Mouse (Mus musculus) liver, adult 10 weeks (tissue): ENCODE results near the gene Oxsr1. TPM values are rescaled to one million over a fixed set of nuclear protein-coding genes. Genes with fewer than 3 reads are reported as not detected.

Experiments
- polyA plus RNA-seq: library from polyadenylated mRNA; stranded (reverse); fragments of 350-450 nt; fragmentation: Illumina TruSeq; extraction: RNeasy Lipid Tissue Mini Kit (QIAGEN cat#74804); gene quantifications from one replicate; pipeline ENCODE4 v1.2.3, GENCODE M21; 2014; ENCODE audit warnings: low read depth, low replicate concordance

The Oxsr1 gene
- 18.3 TPM for polyA plus RNA-seq

GRCm38 (mm10) chr9:119322289-119323259 lies at the start of gene Oxsr1:
TSS of gene Oxsr1 (minus strand) at chr9:119322427.

GRCm38 (mm10) chr9:119365284-119365683 lies 43.1 kb upstream of the Oxsr1 start, which contains the start of gene Slc22a14:
TSS of gene Slc22a14 (minus strand) at chr9:119365553.

GRCm38 (mm10) chr9:119357331-119358057 lies 35.3 kb upstream of the Oxsr1 start, which contains the start of gene Xylb:
TSS of gene Xylb (plus strand) at chr9:119357381.

DNA sequence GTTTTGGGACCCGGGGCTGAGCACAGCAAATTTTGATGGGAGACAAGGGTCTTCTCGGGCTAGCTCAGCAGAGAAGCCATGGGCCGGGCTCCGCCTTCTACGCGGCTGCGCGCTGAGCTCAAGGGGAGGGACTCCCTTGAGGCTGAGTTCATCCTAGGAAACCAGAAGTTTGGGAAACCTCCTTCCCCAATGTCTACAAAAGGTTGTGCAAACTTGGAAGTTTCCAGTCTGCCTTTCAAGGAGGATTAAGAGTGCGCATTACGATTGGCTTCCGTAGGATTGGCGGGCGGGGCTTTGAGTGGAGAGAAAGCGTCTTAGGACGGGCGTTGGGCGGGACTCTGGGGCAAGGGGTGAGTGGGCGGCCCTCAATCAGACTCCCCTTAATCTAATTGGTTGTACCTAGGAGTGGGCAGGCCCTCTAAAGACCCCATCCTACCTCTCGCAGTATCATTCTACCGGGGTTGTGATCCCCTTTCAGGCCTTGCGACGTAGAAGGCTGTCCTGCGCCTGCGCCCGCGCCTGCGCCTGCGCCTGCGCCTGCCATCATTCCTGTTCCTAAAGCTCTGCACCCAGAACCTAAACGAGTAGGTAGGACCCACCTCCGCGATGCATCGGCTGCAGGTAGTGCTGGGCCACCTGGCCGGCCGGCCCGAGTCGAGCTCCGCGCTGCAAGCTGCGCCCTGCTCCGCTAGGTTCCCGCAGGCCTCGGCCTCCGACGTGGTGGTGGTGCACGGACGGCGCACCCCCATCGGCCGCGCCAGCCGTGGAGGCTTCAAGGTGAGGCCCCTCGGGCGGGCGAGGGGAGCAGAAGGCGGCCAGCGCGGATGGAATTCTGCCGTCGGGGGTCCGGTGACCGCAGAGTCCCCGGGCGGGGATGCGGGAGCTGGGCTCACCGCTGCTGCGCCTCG lies 18.9 kb upstream of the Oxsr1 start, which contains the start of gene Myd88:
Myd88 (minus strand) TSS at position 503 of the 908 bp plus-strand sequence.

GRCm38 (mm10) chr9:119339558-119340211 lies 17.5 kb upstream of the Oxsr1 start, which contains the start of gene Acaa1a:
TSS of gene Acaa1a (plus strand) at chr9:119339676.

DNA sequence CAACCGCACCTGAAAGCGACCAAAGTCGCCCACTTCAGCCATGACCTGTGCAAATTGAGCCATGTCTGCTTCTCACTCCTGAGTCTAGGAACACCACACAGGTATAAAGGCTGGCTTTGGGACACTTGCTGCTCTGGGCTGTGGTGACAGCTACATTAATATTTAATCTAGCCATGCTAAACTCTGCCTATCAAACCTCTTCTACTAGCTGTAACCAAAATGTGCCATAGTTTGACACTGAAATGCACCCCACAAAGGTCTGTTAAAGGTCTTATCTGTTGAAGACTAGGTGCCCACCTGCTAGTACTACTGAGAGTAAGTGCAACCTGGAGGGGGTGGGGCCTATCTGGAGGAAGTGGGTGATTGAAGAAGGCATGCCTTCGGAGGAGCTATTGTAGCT lies 113.2 kb downstream of the Oxsr1 start, which contains the start of gene Slc22a13:
Slc22a13 (minus strand) TSS at position 101 of the 400 bp plus-strand sequence.

Other genes starting within 250 kb of the Oxsr1 start
- gene Plcd1, start 228.9 kb downstream of the Oxsr1 start, polyA plus RNA-seq: not detected
- not detected for gene Dlec1, start 219.9 kb downstream of the Oxsr1 start, polyA plus RNA-seq
- 82.1 TPM for gene Acaa1b, start 165.3 kb downstream of the Oxsr1 start, polyA plus RNA-seq
- not detected for gene Gm47289, start 163.3 kb downstream of the Oxsr1 start, polyA plus RNA-seq
- gene Slc22a13, start 113.3 kb downstream of the Oxsr1 start, polyA plus RNA-seq: not detected
- gene Acaa1a, start 17.2 kb upstream of the Oxsr1 start, polyA plus RNA-seq: 9.2 TPM
- 5.0 TPM for gene Myd88, start 19.0 kb upstream of the Oxsr1 start, polyA plus RNA-seq
- 61.5 TPM for gene Xylb, start 35.0 kb upstream of the Oxsr1 start, polyA plus RNA-seq
- not detected for gene Slc22a14, start 43.1 kb upstream of the Oxsr1 start, polyA plus RNA-seq
- gene Acvr2b, start 79.7 kb upstream of the Oxsr1 start, polyA plus RNA-seq: 0.19 TPM
- gene Exog, start 122.5 kb upstream of the Oxsr1 start, polyA plus RNA-seq: 0.37 TPM